Mouse (Mus musculus) heart, postnatal 10 days (tissue): ENCODE results near the gene Plxna1. TPM values are rescaled to one million over a fixed set of nuclear protein-coding genes. Genes with fewer than 3 reads are reported as not detected.

Experiments
- DNase-seq, 2 experiments: peaks; one replicate each; pipeline ENCODE4 v3.0.0; 2021
- intact Hi-C: fragments of 180-260 bp; cut with DNase I; formaldehyde crosslinking; loops from one replicate; pipeline ENCODE4 v1.15.1; 2025
- total RNA-seq, 2 experiments: library from RNA; stranded (reverse); gene quantifications; 2 replicates each; pipeline ENCODE4 v1.2.3; 2021

Gene Plxna1
- total RNA-seq, 2 experiments from 2014 or later: 39.3 to 48.5 TPM

DNA sequence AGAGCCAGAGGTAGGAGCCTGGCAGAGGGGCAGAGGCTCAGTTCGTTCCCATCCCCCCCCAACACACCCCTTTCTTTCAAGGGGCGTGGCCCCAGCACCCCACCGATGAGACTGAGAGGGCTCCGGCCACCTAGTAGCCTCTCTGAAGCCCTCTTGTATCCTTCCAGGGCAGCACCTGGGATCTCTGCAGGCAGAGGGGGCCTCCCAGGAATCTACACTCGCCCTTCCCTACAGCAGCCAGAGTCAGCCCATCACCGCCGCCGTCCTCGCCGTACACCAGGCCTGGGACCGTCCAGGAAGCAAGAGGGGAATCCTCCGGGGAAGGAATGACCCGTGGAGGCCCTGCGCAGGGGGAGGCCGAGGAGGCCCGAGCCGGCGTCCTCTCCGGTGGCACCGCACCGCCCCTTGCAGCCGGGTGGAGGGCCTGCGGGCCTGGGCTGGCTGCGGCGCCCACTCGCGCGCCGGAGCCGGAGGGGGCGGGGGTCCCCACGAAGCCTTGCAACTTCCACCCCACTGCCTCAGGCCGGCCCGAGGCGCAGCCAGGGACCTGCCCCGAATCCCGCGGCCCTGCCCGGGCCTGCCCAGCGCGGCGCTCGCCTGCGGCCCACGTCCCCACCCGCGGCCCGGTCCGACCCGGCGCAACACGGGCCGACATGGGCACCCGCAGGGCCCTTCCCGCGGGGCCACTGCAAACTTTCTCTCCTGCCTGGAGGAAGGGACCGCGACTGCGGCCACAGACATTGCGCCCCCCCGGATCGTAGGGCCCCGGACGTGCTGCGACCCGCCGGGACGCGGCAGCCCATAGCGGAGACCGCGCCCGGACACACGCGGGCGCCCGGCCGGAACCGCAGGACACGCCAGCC, 771 bp downstream of the Plxna1 start:
- intact Hi-C loops: loop anchor here (2.0 to 5.0 kb wide), 5 partner anchors 23 to 434 kb away; no protein-coding TSS in a partner anchor
- peak; percentile 66 to 73 for DNase-seq

GRCm38 (mm10) chr6:89360709-89361417, 1.6 kb downstream of the Plxna1 start:
- intact Hi-C loops: loop anchor here (2.0 to 5.0 kb wide), 3 partner anchors 22 to 434 kb away; no protein-coding TSS in a partner anchor

GRCm38 (mm10) chr6:89359771-89360708, 2.4 kb downstream of the Plxna1 start:
- intact Hi-C loops: loop anchor here (2.0 to 5.0 kb wide), 3 partner anchors 21 to 433 kb away; no protein-coding TSS in a partner anchor
- DNase-seq: peak in 1 of 2 experiments; percentile 61

More at GRCm38 (mm10) chr6:89360709-89361417, 1.6 kb downstream of the Plxna1 start:
- DNase-seq: peak in 1 of 2 experiments; percentile 13

- intact Hi-C loops: no loop called here
- no peak for DNase-seq
Measured at GRCm38 (mm10) chr6:89359192-89359591, 3.2 kb downstream of the Plxna1 start.

- intact Hi-C loops: no loop called here
- DNase-seq: no peak
Measured at GRCm38 (mm10) chr6:89355661-89356060, 6.8 kb downstream of the Plxna1 start.

DNA sequence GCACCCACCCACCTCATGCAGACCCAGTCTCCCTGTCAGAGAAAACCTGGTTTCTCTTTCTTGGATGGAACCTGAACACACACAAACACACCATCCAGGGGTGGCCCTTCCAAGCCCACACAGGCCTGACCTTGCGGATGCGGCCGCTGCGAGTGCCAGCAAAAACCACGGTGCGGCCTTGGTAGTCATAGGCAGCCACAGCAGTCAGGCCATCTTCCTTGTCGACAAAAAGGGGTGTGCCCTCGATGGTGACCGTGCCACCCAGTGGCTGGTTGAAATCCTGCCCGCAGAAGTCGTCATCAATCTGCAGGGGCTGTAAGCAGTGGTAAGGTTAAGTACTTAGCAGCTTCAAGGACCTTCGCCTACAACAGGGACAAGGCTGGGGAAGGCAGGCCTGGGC, 7.7 kb downstream of the Plxna1 start:
- intact Hi-C loops: no loop called here
- DNase-seq: no peak

DNA sequence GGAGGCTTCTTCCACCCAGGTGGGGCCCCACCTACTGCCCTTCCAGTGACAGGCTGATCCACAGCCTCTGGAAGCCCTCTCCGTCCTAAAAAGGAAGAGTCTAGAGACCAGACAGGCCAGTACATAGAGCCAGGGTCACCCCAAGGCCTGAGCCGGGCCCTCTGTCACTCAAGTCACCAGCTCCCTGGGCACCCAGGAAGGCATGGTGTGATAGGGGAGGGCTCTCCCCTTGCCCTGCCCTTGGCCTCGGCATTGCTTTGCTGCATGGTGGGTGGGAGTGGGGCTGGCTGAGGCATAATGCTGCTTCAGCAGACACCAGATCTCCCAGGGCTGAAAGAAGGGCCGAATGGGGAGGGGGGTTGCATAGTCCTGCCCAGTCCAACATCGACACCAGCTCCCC, 8.3 kb downstream of the Plxna1 start:
- DNase-seq: no peak
- intact Hi-C loops: no loop called here

DNA sequence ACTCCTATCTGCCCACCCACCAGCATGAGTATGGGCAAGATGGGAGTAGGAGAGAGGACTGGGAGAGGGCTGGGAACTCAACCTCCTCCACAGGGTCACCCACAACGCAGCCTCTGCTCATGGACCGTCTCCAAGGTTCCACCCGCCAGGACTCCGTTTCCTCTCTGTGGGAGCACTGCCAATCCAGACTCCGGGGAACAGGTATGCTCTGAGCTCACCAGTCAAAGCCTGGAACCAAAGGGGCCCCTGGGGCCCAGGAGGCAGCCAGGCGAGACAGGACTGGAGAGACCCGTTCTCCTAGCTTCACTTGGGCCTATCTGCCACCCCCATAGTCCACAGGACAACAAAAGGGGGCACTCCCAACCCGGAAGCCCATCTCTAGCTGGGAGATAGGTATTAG, 9.3 kb downstream of the Plxna1 start:
- intact Hi-C loops: no loop called here
- DNase-seq: no peak

DNA sequence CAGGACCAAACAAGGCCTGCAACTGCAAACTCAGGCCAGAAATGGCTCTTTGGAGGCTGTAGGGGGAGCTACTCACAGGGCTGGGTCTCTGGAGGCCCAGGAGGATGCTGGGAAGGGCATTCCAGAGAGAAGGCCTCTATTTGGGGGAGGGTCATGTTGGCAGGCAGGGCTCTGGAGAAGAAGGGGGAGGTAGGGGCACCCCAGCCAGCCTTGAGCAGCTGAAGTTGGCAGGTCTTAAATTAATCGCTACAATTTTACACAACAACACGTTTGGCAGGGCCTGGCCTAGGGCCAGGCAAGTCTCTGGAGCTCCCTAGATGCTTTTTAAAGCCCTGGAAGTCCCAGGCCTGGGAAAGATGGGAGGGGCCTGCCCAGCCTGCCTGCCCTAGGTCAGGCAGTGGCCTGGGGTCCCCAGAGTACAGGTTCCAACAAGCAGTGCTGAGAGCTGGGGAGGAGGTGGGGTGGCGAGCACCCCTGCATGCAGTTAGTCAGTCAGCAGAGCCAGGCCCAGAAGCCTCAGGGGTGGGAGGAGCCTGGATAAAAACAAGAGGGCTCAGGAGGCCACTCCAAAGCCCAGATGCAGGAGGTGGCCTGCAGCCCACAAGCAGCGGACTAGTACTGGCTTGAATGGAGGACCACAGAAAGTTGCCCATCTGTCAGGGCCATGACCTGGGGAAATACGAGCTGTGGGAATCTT, 10.8 kb downstream of the Plxna1 start:
- peak; percentile 75 to 76 for DNase-seq
- intact Hi-C loops: no loop called here

DNA sequence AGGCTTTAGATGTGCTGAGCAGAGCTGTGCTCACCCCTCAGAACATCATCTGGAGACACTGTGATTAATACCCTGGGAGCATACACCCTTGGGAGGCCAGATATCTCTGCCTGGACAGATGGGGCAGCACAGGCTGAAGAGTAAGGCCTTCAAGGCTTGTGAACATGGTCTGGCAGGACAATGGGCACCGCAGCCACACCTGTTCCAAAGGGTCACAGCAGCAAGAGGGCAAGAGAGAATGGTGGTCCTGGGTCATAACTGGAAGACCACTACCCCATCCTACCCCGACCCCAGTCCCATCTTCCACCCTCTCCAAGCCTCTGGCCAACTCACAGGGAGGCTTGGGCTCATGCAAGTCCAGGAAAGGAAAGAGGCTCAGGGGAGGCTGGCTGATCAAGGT, 11.9 kb downstream of the Plxna1 start:
- DNase-seq: no peak
- intact Hi-C loops: no loop called here

- peak; percentile 67 to 76 for DNase-seq
- intact Hi-C loops: no loop called here
Measured at GRCm38 (mm10) chr6:89350037-89350515, 12.3 kb downstream of the Plxna1 start.

DNA sequence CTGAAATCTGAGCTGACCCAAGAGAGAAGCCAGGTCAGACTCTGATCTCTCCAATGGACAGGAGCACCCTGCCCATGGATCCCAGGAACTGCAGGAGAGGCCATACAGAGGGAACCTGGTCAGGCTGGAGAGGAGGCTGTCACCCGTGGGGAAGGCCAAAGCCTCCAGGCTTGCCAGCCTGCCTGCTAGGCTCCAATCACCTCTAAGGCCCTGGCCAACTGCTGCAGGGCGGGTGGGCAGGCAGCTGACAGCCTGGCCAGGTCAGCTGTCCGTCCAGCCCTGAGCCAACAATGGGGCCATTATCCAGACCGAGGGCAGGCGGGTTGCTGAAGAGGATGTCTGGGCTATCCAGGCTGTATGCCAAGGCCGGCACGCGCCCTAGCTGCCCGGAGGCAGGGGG, 14.1 kb downstream of the Plxna1 start:
- intact Hi-C loops: no loop called here
- peak in 1 of 2 experiments; percentile 49 for DNase-seq

GRCm38 (mm10) chr6:89347792-89348191, 14.6 kb downstream of the Plxna1 start:
- DNase-seq: peak in 1 of 2 experiments; percentile 57
- intact Hi-C loops: no loop called here

DNA sequence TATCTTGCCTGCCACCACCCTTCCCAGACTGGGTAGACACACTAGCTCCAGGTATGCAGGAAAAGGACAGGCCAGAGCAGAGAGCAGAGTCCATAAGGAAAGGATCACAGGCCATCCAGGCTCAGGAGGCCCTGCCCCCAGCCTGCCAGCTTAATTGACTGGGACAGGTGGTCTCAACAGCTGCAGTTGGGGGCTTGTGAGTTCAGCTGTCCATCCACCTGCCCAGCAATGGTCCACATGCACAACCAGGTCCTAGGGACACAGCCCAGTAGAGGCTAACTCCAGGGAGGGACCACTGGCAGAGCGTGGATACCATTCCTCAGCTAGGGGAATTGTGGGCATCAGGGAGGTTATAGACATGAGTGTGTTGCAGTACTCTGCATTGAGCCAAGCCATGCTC, 16.6 kb downstream of the Plxna1 start:
- no peak for DNase-seq
- intact Hi-C loops: no loop called here

DNA sequence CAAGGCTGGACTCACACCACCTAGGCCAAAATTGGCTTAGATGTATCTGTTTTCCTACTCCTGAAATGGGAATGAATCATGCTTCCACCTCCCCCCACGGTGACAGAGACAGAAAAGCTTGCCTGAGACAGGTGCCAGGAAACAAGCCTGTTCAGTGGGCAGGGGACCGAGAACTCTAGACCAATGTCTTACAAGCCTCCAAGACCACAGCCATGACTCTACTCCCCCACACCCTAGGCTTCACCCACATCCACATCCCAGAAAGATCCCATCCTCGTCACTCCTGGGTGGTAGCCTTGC, 17.0 kb downstream of the Plxna1 start:
- no peak for DNase-seq
- intact Hi-C loops: no loop called here

GRCm38 (mm10) chr6:89344613-89345485, 17.6 kb downstream of the Plxna1 start:
- DNase-seq: peak; percentile 96
- intact Hi-C loops: no loop called here

DNA sequence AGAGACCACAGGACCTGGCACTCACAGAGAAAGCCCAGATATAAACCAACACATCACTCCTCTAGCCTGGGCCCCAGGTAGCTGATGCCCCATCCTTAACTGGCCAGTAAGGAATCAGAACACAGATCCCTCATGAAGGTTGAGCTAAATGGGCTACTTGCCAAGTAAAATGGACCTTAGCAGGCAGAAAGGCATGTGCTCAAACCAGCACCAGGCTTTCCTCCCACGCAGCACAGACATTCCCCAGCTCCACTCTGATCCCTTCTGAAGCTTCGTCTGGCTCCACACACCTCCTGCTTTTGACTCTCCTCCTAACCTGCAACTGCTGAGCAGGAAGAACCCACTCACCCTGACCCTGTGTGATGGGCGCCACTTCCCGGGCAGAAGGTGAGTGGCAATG, 20.4 kb downstream of the Plxna1 start:
- intact Hi-C loops: no loop called here
- DNase-seq: no peak

DNA sequence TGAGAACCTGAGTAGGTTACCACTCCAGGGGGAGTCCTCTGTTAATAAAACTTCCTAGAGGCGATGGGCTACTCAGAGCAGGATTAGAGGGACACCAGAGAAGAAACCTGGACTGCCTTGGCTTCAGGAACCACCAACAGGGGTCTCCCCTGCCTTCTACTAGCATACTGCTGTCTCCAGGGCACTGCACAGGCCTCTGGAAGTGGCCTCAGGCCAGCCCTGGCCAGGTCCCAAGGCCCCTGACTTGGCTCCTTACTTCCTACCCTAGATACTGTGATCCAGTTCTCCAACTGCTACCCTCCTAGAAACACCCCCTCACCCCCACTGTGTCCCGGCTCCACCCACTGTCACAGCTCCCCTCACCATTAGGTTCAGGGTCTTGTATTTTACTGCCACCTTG, 23.0 kb downstream of the Plxna1 start:
- intact Hi-C loops: loop anchor here (1.0 to 5.0 kb wide), 4 partner anchors 21 to 293 kb away; no protein-coding TSS in a partner anchor
- DNase-seq: peak; percentile 89 to 92

- no peak for DNase-seq
- intact Hi-C loops: loop anchor here (1.0 to 5.0 kb wide), 4 partner anchors 22 to 294 kb away; no protein-coding TSS in a partner anchor
Measured at GRCm38 (mm10) chr6:89338733-89339132, 23.7 kb downstream of the Plxna1 start.
